Mouse (Mus musculus) myocyte (in vitro differentiated cells): ENCODE data around the gene Lrmda. TPM values are rescaled to one million over a fixed set of nuclear protein-coding genes. Genes with fewer than 3 reads are reported as not detected.
A peak's percentile ranks its signal among the peaks of the same experiment; 100 is the strongest.

Experiments
- H3K27me3 ChIP-seq: one replicate; pipeline ENCODE4 v1.6.1; 2011; ENCODE audit not compliant: control insufficient read depth, insufficient read depth, insufficient read length
- H3K36me3 ChIP-seq: one replicate; pipeline ENCODE4 v1.6.1; 2011; ENCODE audit not compliant: control insufficient read depth, insufficient read depth
- H3K4me2 ChIP-seq: one replicate; pipeline ENCODE4 v1.6.1; 2011; ENCODE audit warnings: low read depth, control low read depth
- H3K4me3 ChIP-seq: one replicate; pipeline ENCODE4 v1.5.1; 2011; ENCODE audit warnings: mild to moderate bottlenecking, control low read depth, moderate library complexity
- H3K79me2 ChIP-seq: one replicate; pipeline ENCODE4 v1.6.1; 2011; ENCODE audit not compliant: control insufficient read depth, insufficient read depth
- H3ac ChIP-seq: one replicate; pipeline ENCODE4 v1.6.1; 2011; ENCODE audit not compliant: control insufficient read depth, insufficient read length
- CEBPB ChIP-seq: IDR thresholded peaks from 2 replicates; pipeline ENCODE4 v1.6.1; 2011; ENCODE audit warnings: mild to moderate bottlenecking, moderate library complexity; ENCODE audit not compliant: poor library complexity, insufficient read depth, severe bottlenecking
- E2F4 ChIP-seq: IDR thresholded peaks from one replicate; pipeline ENCODE4 v1.6.1; 2011; ENCODE audit warnings: mild to moderate bottlenecking, control low read depth, moderate library complexity; ENCODE audit not compliant: insufficient read depth
- MAX ChIP-seq: IDR thresholded peaks from one replicate; pipeline ENCODE4 v1.6.1; 2011; ENCODE audit warnings: low read depth, mild to moderate bottlenecking, control low read depth
- MYOD1 ChIP-seq, 3 experiments: IDR thresholded peaks; one replicate each; pipeline ENCODE4 v1.6.1; 2011; ENCODE audit warnings: control low read depth in 2 of 3, low read depth in 2 of 3, mild to moderate bottlenecking in 2 of 3, moderate library complexity in 1 of 3; ENCODE audit not compliant: insufficient read length in 2 of 3, control insufficient read depth in 1 of 3
- MYOG ChIP-seq, 3 experiments: IDR thresholded peaks; one replicate each; pipeline ENCODE4 v1.6.1; 2011; ENCODE audit warnings: control low read depth in 2 of 3, low read depth in 2 of 3, mild to moderate bottlenecking in 2 of 3; ENCODE audit not compliant: insufficient read length in 2 of 3, control insufficient read depth in 1 of 3, insufficient read depth in 1 of 3
- POLR2A ChIP-seq: IDR thresholded peaks from one replicate; pipeline ENCODE4 v1.6.1; 2011; ENCODE audit warnings: low read depth, mild to moderate bottlenecking, control low read depth, moderate library complexity; ENCODE audit not compliant: insufficient read length
- POLR2AphosphoS2 ChIP-seq: IDR thresholded peaks from one replicate; pipeline ENCODE4 v1.6.1; 2011; ENCODE audit warnings: low read depth, control low read depth; ENCODE audit not compliant: insufficient read length
- REST ChIP-seq: IDR thresholded peaks from one replicate; pipeline ENCODE4 v1.6.1; 2011; ENCODE audit warnings: mild to moderate bottlenecking, control low read depth, moderate library complexity; ENCODE audit not compliant: insufficient read depth, insufficient read length
- SRF ChIP-seq: IDR thresholded peaks from one replicate; pipeline ENCODE4 v1.6.1; 2011; ENCODE audit warnings: low read depth; ENCODE audit not compliant: control insufficient read depth, insufficient read length
- TCF12 ChIP-seq: IDR thresholded peaks from one replicate; pipeline ENCODE4 v1.6.1; 2011; ENCODE audit warnings: mild to moderate bottlenecking, control low read depth; ENCODE audit not compliant: poor library complexity, insufficient read depth, severe bottlenecking
- TCF3 ChIP-seq: IDR thresholded peaks from one replicate; pipeline ENCODE4 v1.6.1; 2011; ENCODE audit warnings: low read depth, control low read depth; ENCODE audit not compliant: insufficient read length
- USF1 ChIP-seq: IDR thresholded peaks from one replicate; pipeline ENCODE4 v1.6.1; 2011; ENCODE audit warnings: low read depth, mild to moderate bottlenecking, control low read depth, moderate library complexity
- polyA plus RNA-seq: library from polyadenylated mRNA; unstranded; fragments of >200 nt; fragmentation: generic; extraction: Trizol; gene quantifications from one replicate; pipeline ENCODE4 v1.2.1, GENCODE M21; 2012; ENCODE audit warnings: missing spikeins

The Lrmda gene
- polyA plus RNA-seq, 1 experiment: 1.9 TPM

- Histone ChIP-seq H3K4me2 (peak overlapping the region; percentile 84), H3K79me2 (no peaks in the 10 kb centered on the region), H3K4me3 (no peak overlapping the region), H3ac (no peak overlapping the region), H3K36me3 (no peaks in the 10 kb centered on the region), H3K27me3 (no peaks in the 10 kb centered on the region)
- TF ChIP-seq MYOD1 (IDR thresholded peaks at IDR 0.05; ENCODE audit: control insufficient read depth in 1 of 3, insufficient read length in 2 of 3, low read depth in 2 of 3): peak in 2 of 3 experiments; percentile 21 to 35
- TF ChIP-seq E2F4: no peak
- peak; percentile 35 for TF ChIP-seq TCF12
Observed at GRCm38 (mm10) chr14:22649411-22649911, 629.9 kb downstream of the Lrmda start.

GRCm38 (mm10) chr14:22649985-22650984 is 630.8 kb downstream of the Lrmda start:
- H3K4me3 ChIP-seq: no peak overlapping the region
- H3K36me3 ChIP-seq: no peaks in the 10 kb centered on the region
- TF ChIP-seq MYOD1 (IDR thresholded peaks at IDR 0.05; ENCODE audit: control insufficient read depth in 1 of 3, insufficient read length in 2 of 3, low read depth in 2 of 3) (peak in 1 of 3 experiments; percentile 50), SRF (no peak), MYOG (IDR thresholded peaks at IDR 0.05; ENCODE audit: control insufficient read depth in 1 of 3, insufficient read depth in 1 of 3, insufficient read length in 2 of 3, low read depth in 2 of 3) (peak in 1 of 3 experiments; percentile 14)
- H3K4me2 ChIP-seq: peak overlapping the region; percentile 84
- H3ac ChIP-seq: no peak overlapping the region
- H3K27me3 ChIP-seq: no peaks in the 10 kb centered on the region
- H3K79me2 ChIP-seq: no peaks in the 10 kb centered on the region

GRCm38 (mm10) chr14:22651131-22651952 is 631.8 kb downstream of the Lrmda start:
- peak overlapping the region; percentile 84 for H3K4me2 ChIP-seq
- no peak overlapping the region for H3K4me3 ChIP-seq
- H3K36me3 ChIP-seq: no peaks in the 10 kb centered on the region
- H3K27me3 ChIP-seq: no peaks in the 10 kb centered on the region
- H3K79me2 ChIP-seq: no peaks in the 10 kb centered on the region
- H3ac ChIP-seq: no peak overlapping the region
- TF ChIP-seq E2F4: no peak
- TF ChIP-seq MYOG (IDR thresholded peaks at IDR 0.05; ENCODE audit: control insufficient read depth in 1 of 3, insufficient read depth in 1 of 3, insufficient read length in 2 of 3, low read depth in 2 of 3): peak in 2 of 3 experiments; percentile 56 to 79
- no peak for TF ChIP-seq USF1
- no peak for TF ChIP-seq MAX
- peak; percentile 75 for TF ChIP-seq TCF12
- TF ChIP-seq SRF: no peak
- no peak for TF ChIP-seq REST
- no peak for TF ChIP-seq CEBPB
- peak; percentile 32 for TF ChIP-seq TCF3
- TF ChIP-seq POLR2AphosphoS2: no peak
- TF ChIP-seq POLR2A: no peak
- peak; percentile 60 to 74 (median 74) for TF ChIP-seq MYOD1 (IDR thresholded peaks at IDR 0.05; ENCODE audit: control insufficient read depth in 1 of 3, insufficient read length in 2 of 3, low read depth in 2 of 3)

GRCm38 (mm10) chr14:22662496-22662895 is 643.0 kb downstream of the Lrmda start:
- no peak overlapping the region for H3ac ChIP-seq
- H3K4me3 ChIP-seq: no peak overlapping the region
- H3K79me2 ChIP-seq: no peaks in the 10 kb centered on the region
- no peak overlapping the region for H3K4me2 ChIP-seq
- no peaks in the 10 kb centered on the region for H3K27me3 ChIP-seq
- TF ChIP-seq E2F4 (no peak), POLR2A (no peak), MYOD1 (IDR thresholded peaks at IDR 0.05; ENCODE audit: control insufficient read depth in 1 of 3, insufficient read length in 2 of 3, low read depth in 2 of 3) (no peak)
- H3K36me3 ChIP-seq: no peaks in the 10 kb centered on the region

DNA sequence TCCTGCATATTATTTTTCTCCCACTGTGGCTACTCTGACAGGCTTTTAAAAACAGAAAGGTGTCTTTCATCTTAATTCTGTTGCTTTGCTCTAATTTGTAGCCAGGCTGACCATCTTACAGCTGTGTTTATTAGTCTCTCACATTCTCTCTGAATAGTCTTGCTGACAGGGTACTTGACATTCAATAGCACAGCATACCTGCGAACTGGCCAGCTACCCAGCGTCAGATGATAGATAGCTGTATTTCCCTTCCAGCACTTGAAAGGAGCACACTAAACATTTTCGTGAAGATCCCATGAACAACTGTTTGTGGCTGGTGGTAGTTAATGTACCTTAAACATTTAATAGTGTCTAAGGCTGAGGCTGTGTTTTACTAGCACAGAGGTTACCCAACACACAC is 646.9 kb downstream of the Lrmda start:
- no peak overlapping the region for H3ac ChIP-seq
- H3K4me2 ChIP-seq: no peak overlapping the region
- no peaks in the 10 kb centered on the region for H3K79me2 ChIP-seq
- H3K36me3 ChIP-seq: no peaks in the 10 kb centered on the region
- no peaks in the 10 kb centered on the region for H3K27me3 ChIP-seq
- no peak overlapping the region for H3K4me3 ChIP-seq
- TF ChIP-seq TCF3: no peak
- TF ChIP-seq SRF: no peak
